10 mouse cellular contexts compared by ENCODE assay signal in the genomic region with DNA sequence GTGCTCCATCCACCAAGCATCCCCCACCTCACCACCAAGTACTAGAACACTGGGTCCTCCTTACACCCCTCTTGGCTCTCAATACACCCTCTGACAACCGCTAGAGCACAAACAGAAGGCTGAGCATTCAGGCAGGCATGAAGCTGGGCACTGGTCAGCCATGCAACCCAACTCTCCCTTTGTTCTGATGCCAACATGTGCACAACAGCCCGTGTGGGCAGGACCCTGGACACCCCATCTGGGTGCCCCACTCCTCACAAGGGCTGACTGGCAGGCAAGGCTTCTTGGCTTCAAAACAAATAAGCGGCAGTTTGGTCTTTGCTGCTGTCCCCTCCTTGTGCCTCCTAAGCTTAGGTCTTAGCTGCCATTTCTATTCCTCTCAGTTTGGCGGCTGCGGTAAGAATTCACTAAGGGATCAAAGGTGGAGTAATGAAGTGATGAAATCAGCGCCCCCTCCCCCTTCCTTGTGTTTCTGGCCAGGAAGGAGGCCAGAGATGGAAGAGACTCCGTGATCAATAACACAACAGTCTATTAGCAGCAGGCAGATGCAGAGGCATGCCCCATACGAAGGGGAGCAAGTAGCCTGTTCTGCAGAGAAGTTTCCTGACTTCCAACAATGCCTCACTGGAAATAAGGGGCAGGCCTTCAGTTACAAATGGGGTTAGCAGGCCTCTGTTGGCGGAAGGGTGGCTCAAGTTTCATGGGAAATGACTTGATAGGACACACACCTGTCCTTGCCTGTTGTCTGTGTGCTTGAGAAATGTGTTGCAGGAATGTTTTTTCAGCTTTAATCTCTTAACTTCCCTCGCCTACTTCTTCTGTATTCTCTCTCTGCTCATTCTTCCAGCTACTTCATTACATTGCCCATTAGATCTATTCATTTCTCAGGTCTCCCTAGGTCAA. TPM values are rescaled to one million over a fixed set of nuclear protein-coding genes. Genes with fewer than 3 reads are reported as not detected.
DNase-seq lines count a peak whose midpoint lies in the region; ATAC-seq and TF ChIP-seq lines count a peak whose summit lies in the region.
"Had no signal": no experiment of that assay in that cellular context is flagged by ENCODE, and none has a peak within 500 bp of the region (broad histone marks: within the 10 kb centered on the region; RNA-seq: fewer than 3 reads in every experiment).

No protein-coding gene starts in this region.

- no peaks in the 10 kb centered on the region for H3K27me3 ChIP-seq in embryonic facial prominence, embryonic 10.5 days (replicated peaks; ENCODE audit: low read depth, poor library complexity, severe bottlenecking)
- no peaks in the 10 kb centered on the region for H3K27me3 ChIP-seq in hindbrain, embryonic 13.5 days
- no peaks in the 10 kb centered on the region for H3K27me3 ChIP-seq in midbrain, embryonic 11.5 days (ENCODE audit: control insufficient read depth, insufficient read depth, low read length)

- H3K36me3 ChIP-seq in embryonic facial prominence, embryonic 10.5 days (replicated peaks) = peaks cover 86% of the 10 kb centered on the region
- H3K36me3 ChIP-seq in hindbrain, embryonic 13.5 days = peaks cover 30% of the 10 kb centered on the region
- H3K36me3 ChIP-seq in midbrain, embryonic 11.5 days (ENCODE audit: control insufficient read depth, insufficient read depth, low read length) = peaks cover 34% of the 10 kb centered on the region

- no peak for DNase-seq in gastrocnemius, adult 2 months
- no peak for DNase-seq in gastrocnemius, postnatal 14 days
- DNase-seq in embryonic facial prominence, embryonic 10.5 days (ENCODE audit: low spot score) = no peak
- DNase-seq in midbrain, embryonic 11.5 days (ENCODE audit: low spot score, missing footprints) = no peak
- no peak for DNase-seq in MN1 (ENCODE audit: low spot score)
- no peak for DNase-seq in spleen, postnatal 36 days (ENCODE audit: low spot score in 2 of 2)

- no peak for TF ChIP-seq CTCF in gastrocnemius, adult 2 months (IDR thresholded peaks at IDR 0.05)

- no peak overlapping the region for H3K4me2 ChIP-seq in hindbrain, embryonic 13.5 days
- H3K4me2 ChIP-seq in midbrain, embryonic 11.5 days = no peak overlapping the region

- ATAC-seq in hindbrain, embryonic 13.5 days (ENCODE audit: low FRiP score) = peak; percentile 51
- ATAC-seq in midbrain, embryonic 11.5 days (ENCODE audit: low FRiP score) = peak; percentile 40; the same call in 1 of the 2 replicates
- no peak for ATAC-seq in megakaryocyte progenitor cell, adult 5-6 weeks (replicated peaks; ENCODE audit: poor library complexity)

- WGBS in embryonic facial prominence, embryonic 10.5 days = 65% methylated on average over 10 of the region's 10 CpGs
- WGBS in hindbrain, embryonic 13.5 days = 67% methylated on average over 10 of the region's 10 CpGs
- 75% methylated on average over 10 of the region's 10 CpGs for WGBS in midbrain, embryonic 11.5 days

- intact Hi-C loops in gastrocnemius, adult 2 months (cut with DNase I) = no loop called here
- intact Hi-C loops in gastrocnemius, postnatal 14 days (cut with DNase I; ENCODE audit: low total_unique reads) = no loop called here

- no peak overlapping the region for H3K9ac ChIP-seq in hindbrain, embryonic 13.5 days
- H3K9ac ChIP-seq in midbrain, embryonic 11.5 days (ENCODE audit: low read length) = no peak overlapping the region

- peak overlapping the region; percentile 48 for H3K27ac ChIP-seq in gastrocnemius, adult 2 months
- peak overlapping the region; percentile 71 for H3K27ac ChIP-seq in embryonic facial prominence, embryonic 10.5 days (replicated peaks)
- peak overlapping the region; percentile 44; the same call in 1 of the 2 replicates for H3K27ac ChIP-seq in hindbrain, embryonic 13.5 days
- no peak overlapping the region for H3K27ac ChIP-seq in midbrain, embryonic 11.5 days (ENCODE audit: low read depth, low read length)
- H3K27ac ChIP-seq: left cerebral cortex, adult 2 months had no signal

- H3K4me1 ChIP-seq in embryonic facial prominence, embryonic 10.5 days = peaks cover 22% of the 10 kb centered on the region
- H3K4me1 ChIP-seq in hindbrain, embryonic 13.5 days (replicated peaks) = peaks cover 21% of the 10 kb centered on the region; the same call in 1 of the 2 replicates
- no peaks in the 10 kb centered on the region for H3K4me1 ChIP-seq in midbrain, embryonic 11.5 days (ENCODE audit: control insufficient read depth, insufficient read depth, low read length)

- H3K4me3 ChIP-seq in gastrocnemius, adult 2 months = no peak overlapping the region
- H3K4me3 ChIP-seq in embryonic facial prominence, embryonic 10.5 days = no peak overlapping the region
- H3K4me3 ChIP-seq in hindbrain, embryonic 13.5 days = no peak overlapping the region
- H3K4me3 ChIP-seq in midbrain, embryonic 11.5 days (ENCODE audit: low read depth, low read length) = no peak overlapping the region
- H3K4me3 ChIP-seq: left cerebral cortex, adult 2 months had no signal

- 0 out of 2 replicates have a peak, but pooled peaks cover 4% of the 10 kb centered on the region for H3K9me3 ChIP-seq in embryonic facial prominence, embryonic 10.5 days
- H3K9me3 ChIP-seq in hindbrain, embryonic 13.5 days = no peaks in the 10 kb centered on the region
- H3K9me3 ChIP-seq in midbrain, embryonic 11.5 days (ENCODE audit: control insufficient read depth, low read length) = no peaks in the 10 kb centered on the region

RNA-seq across cellular contexts. Expression of a gene that starts 51.4 kb away (rescaled TPM):
- total RNA-seq in gastrocnemius, adult 2 months (2021) = 1 to 10 TPM; 2.6 to 5.0 TPM
- total RNA-seq in gastrocnemius, postnatal 14 days (2021) = 10 to 100 TPM in 1 of 2 experiments, 1 to 10 TPM in 1; 9.4 to 10.7 TPM
- polyA plus RNA-seq in embryonic facial prominence, embryonic 10.5 days (2016; fragmentation: Nextera tagmentation; extraction: Ambion mirVana) = 14.2 and 14.3 TPM in 2 replicates
- 14.0 and 17.2 TPM in 2 replicates for polyA plus RNA-seq in hindbrain, embryonic 13.5 days (2015; fragmentation: Nextera tagmentation; extraction: Ambion mirVana)
- 37.8 and 44.7 TPM in 2 replicates for polyA plus RNA-seq in midbrain, embryonic 11.5 days (2014; fragmentation: Nextera tagmentation; extraction: Ambion mirVana)
- 0.07 and 0.17 TPM in 2 replicates for total RNA-seq in megakaryocyte progenitor cell, adult 5-6 weeks (2015)
- total RNA-seq in megakaryocyte progenitor cell, adult 5-6 weeks (2017) = 0.08 and 0.30 TPM in 2 replicates
- total RNA-seq: MEL had no signal
